Mouse (Mus musculus) heart, embryonic 12.5 days (tissue): ENCODE data around the gene Glrp1. TPM values are rescaled to one million over a fixed set of nuclear protein-coding genes. Genes with fewer than 3 reads are reported as not detected.

ENCODE experiments used
- ATAC-seq: fragments of 200-750 bp; cut with Nextera tagmentation; 2 replicates; pipeline ENCODE4 v1.8.0; 2017; ENCODE audit warnings: moderate TSS enrichment, moderate library complexity; ENCODE audit not compliant: insufficient number of reproducible peaks, low FRiP score
- H3K27ac ChIP-seq: fragments of 300-500 bp; sonication (generic); 2 replicates; pipeline ENCODE4 v1.5.1; 2016; ENCODE audit warnings: mild to moderate bottlenecking, moderate library complexity; ENCODE audit not compliant: poor library complexity, severe bottlenecking
- H3K27me3 ChIP-seq: fragments of 300-500 bp; sonication (generic); replicated peaks from 2 replicates; pipeline ENCODE4 v1.6.1; 2016; ENCODE audit warnings: mild to moderate bottlenecking, moderate library complexity
- H3K36me3 ChIP-seq: fragments of 300-500 bp; sonication (generic); 2 replicates; pipeline ENCODE4 v1.6.1; 2016; ENCODE audit warnings: mild to moderate bottlenecking, moderate library complexity
- H3K4me1 ChIP-seq: fragments of 300-500 bp; sonication (generic); replicated peaks from 2 replicates; pipeline ENCODE4 v1.6.1; 2016; ENCODE audit warnings: mild to moderate bottlenecking
- H3K4me2 ChIP-seq: fragments of 300-500 bp; sonication (generic); 2 replicates; pipeline ENCODE4 v1.6.1; 2016; ENCODE audit warnings: mild to moderate bottlenecking, moderate library complexity
- H3K4me3 ChIP-seq: fragments of 300-500 bp; sonication (generic); 2 replicates; pipeline ENCODE4 v1.5.1; 2016; ENCODE audit warnings: mild to moderate bottlenecking
- H3K9ac ChIP-seq: fragments of 300-500 bp; sonication (generic); 2 replicates; pipeline ENCODE4 v1.6.1; 2016; ENCODE audit warnings: mild to moderate bottlenecking, moderate library complexity
- H3K9me3 ChIP-seq: fragments of 300-500 bp; sonication (generic); replicated peaks from 2 replicates; pipeline ENCODE4 v1.6.1; 2016; ENCODE audit warnings: mild to moderate bottlenecking, moderate library complexity
- WGBS: fragments of 180-500 bp; shearing (Covaris S2); methylation state at CpG from one replicate; pipeline ENCODE4 v1.1.7; 2016; 5-methylcytosine and 5-hydroxymethylcytosine counted together
- polyA plus RNA-seq: library from polyadenylated mRNA; unstranded; fragments of >200 nt; fragmentation: Nextera tagmentation; extraction: Ambion mirVana; gene quantifications from 2 replicates; pipeline ENCODE4 v1.2.1, GENCODE M21; 2016

The Glrp1 gene
- polyA plus RNA-seq, 1 experiment from 2014 or later = 0.11 TPM

DNA sequence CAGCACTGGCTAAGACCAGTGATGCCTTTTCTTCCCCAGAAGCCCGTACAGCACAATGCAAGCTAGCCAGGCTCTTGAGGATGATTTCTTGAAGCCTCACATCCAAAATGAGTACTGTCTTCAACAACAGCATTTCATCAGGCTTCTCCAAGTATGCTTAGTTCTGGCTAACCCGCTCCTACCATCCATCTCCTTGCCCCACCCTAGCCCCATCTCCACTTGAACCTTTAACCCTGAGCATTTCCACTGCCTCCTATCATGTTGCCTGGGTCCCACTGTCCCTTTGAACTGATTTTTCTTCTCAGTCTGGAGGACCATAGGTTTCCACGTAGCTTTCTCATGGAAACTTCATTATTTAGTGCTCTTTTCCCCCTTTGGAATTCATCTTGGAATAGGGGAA lies 17.5 kb downstream of the Glrp1 start:
- no peaks in the 10 kb centered on the region for H3K27me3 ChIP-seq
- no peak overlapping the region for H3K9ac ChIP-seq
- H3K27ac ChIP-seq = 0 out of 2 replicates have a peak overlapping the region, but pooled peaks have one; percentile 72
- ATAC-seq = peak; percentile 61; the same call in 1 of the 2 replicates
- H3K4me2 ChIP-seq = no peak overlapping the region
- H3K9me3 ChIP-seq = no peaks in the 10 kb centered on the region
- WGBS = 77% methylated on average over 3 of the region's 3 CpGs
- peaks cover 44% of the 10 kb centered on the region for H3K4me1 ChIP-seq
- no peak overlapping the region for H3K4me3 ChIP-seq
- no peaks in the 10 kb centered on the region for H3K36me3 ChIP-seq

- Histone ChIP-seq H3K9ac (peak overlapping the region; percentile 7; the same call in 1 of the 2 replicates), H3K4me3 (no peak overlapping the region), H3K4me2 (peak overlapping the region; percentile 42), H3K4me1 (peaks cover 42% of the 10 kb centered on the region), H3K27me3 (no peaks in the 10 kb centered on the region), H3K9me3 (no peaks in the 10 kb centered on the region), H3K27ac (peak overlapping the region; percentile 72), H3K36me3 (no peaks in the 10 kb centered on the region)
- 46% methylated on average over 17 of the region's 17 CpGs for WGBS
- peak; percentile 91 for ATAC-seq
Measured at GRCm38 (mm10) chr1:88491617-88492378, 18.1 kb downstream of the Glrp1 start.

DNA sequence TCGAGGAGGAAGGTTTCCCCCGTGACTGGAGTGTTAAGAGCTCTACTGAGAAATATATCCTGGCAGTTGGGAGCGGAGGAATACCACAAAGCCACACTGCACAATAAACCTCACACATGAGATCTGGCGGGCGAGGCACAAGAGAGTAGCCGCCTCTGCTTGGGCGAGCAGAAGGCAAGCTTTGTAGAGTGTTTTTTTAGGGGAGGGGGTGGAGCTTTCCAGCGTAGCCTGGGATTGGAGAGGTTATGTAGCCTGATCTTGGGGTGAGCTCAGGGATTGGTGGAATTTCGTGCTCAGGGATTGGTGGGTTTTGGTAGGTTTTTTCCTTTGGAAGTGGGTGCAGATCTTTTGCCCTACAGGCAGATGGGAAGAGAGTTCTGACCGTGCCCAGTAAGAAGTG lies 19.7 kb downstream of the Glrp1 start:
- ATAC-seq = no peak
- Histone ChIP-seq H3K4me3 (no peak overlapping the region), H3K9me3 (no peaks in the 10 kb centered on the region), H3K27me3 (no peaks in the 10 kb centered on the region), H3K27ac (peak overlapping the region; percentile 89), H3K36me3 (no peaks in the 10 kb centered on the region), H3K4me1 (peaks cover 46% of the 10 kb centered on the region), H3K9ac (no peak overlapping the region), H3K4me2 (no peak overlapping the region)
- WGBS = 85% methylated on average over 10 of the region's 10 CpGs

GRCm38 (mm10) chr1:88488957-88489356 lies 20.9 kb downstream of the Glrp1 start:
- peak; percentile 10; the same call in 1 of the 2 replicates for ATAC-seq
- no peaks in the 10 kb centered on the region for H3K27me3 ChIP-seq
- H3K27ac ChIP-seq = peak overlapping the region; percentile 89
- no peak overlapping the region for H3K9ac ChIP-seq
- H3K4me3 ChIP-seq = no peak overlapping the region
- 4% methylated on average over 4 of the region's 4 CpGs for WGBS
- H3K9me3 ChIP-seq = no peaks in the 10 kb centered on the region
- peak overlapping the region; percentile 51 for H3K4me2 ChIP-seq
- H3K36me3 ChIP-seq = no peaks in the 10 kb centered on the region
- peaks cover 47% of the 10 kb centered on the region for H3K4me1 ChIP-seq

DNA sequence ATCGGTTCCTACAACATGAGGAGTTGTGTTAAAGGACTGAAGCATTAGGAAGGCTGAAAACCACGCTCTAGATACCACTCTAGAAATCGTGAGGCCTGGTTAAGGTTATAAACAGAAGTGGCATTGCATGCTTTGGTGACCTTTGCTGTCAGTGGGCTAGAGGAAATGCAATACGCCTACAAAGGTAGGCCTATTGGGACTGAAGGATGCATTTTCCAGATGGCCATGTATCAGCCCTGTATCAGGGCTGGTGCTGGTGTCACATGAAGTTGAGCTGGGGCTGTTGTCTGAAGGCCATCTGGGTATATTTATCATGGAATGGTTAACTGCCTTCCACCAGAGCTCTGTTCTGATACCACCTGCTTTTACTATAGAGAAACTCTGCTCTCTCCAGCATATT lies 23.5 kb downstream of the Glrp1 start:
- no peaks in the 10 kb centered on the region for H3K36me3 ChIP-seq
- no peak overlapping the region for H3K4me2 ChIP-seq
- 72% methylated on average over 4 of the region's 4 CpGs for WGBS
- H3K27me3 ChIP-seq = no peaks in the 10 kb centered on the region
- no peak overlapping the region for H3K9ac ChIP-seq
- H3K27ac ChIP-seq = no peak overlapping the region
- H3K4me1 ChIP-seq = peaks cover 56% of the 10 kb centered on the region
- H3K4me3 ChIP-seq = no peak overlapping the region
- ATAC-seq = no peak
- H3K9me3 ChIP-seq = no peaks in the 10 kb centered on the region

GRCm38 (mm10) chr1:88484059-88484458 lies 25.8 kb downstream of the Glrp1 start:
- 76% methylated on average over 4 of the region's 4 CpGs for WGBS

DNA sequence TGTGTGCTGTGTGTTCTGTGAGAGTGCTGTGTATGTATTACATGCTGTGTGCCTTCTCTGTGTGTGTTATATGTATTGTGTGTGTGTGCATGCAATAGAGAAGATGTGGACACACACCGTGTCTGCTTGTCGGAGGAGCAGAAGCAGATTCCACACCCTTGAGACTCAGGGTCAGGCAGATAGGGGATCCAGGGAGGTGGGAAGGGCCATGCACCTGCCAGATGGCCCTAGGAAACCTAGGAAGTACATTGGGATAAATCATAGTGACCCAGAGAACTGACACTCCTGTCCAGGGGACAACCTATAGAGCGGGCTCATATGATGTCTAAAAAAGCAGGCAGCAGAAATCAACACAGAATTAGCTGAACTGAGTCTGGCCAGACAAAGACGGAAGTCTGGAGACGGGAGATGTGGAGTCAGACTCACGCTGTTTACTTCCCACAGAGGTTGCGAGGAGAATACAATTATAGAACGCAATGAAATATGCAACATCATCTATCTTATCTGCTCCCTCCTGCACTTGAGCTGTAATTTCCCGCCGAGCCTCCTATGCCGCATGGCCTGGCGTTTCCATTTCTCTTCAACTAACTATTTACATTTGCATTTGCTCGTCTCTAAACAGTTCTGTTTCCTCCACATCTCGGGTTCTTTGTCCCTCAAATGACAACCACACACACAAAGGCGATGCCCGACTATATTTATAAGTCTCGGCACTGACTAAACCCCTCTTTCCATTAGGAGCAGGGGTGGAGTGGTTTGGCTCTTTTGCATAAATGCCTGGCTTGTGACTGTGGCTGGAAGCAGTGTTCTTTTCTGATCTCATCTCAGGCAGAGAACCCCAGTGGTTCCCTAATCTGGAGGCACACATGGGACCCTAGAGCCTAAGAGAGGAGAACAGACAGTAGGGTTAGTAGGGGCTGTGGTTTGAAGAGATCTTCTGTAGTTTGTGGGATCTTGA lies 27.4 kb downstream of the Glrp1 start:
- 43% methylated on average over 17 of the region's 17 CpGs for WGBS
- H3K36me3 ChIP-seq = no peaks in the 10 kb centered on the region
- no peak overlapping the region for H3K9ac ChIP-seq
- H3K9me3 ChIP-seq = no peaks in the 10 kb centered on the region
- 0 out of 2 replicates have a peak, but pooled peaks have one; percentile 53 for ATAC-seq
- H3K27me3 ChIP-seq = no peaks in the 10 kb centered on the region
- no peak overlapping the region for H3K4me3 ChIP-seq
- peak overlapping the region; percentile 15; the same call in 1 of the 2 replicates for H3K4me2 ChIP-seq
- peak overlapping the region; percentile 41; the same call in 1 of the 2 replicates for H3K27ac ChIP-seq
- peaks cover 27% of the 10 kb centered on the region for H3K4me1 ChIP-seq

More at GRCm38 (mm10) chr1:88484059-88484458, 25.8 kb downstream of the Glrp1 start:
- Histone ChIP-seq H3K27me3 (no peaks in the 10 kb centered on the region), H3K27ac (no peak overlapping the region), H3K4me3 (no peak overlapping the region), H3K9ac (no peak overlapping the region), H3K4me1 (peaks cover 41% of the 10 kb centered on the region), H3K36me3 (no peaks in the 10 kb centered on the region), H3K4me2 (no peak overlapping the region), H3K9me3 (no peaks in the 10 kb centered on the region)
- no peak for ATAC-seq

- peaks cover 24% of the 10 kb centered on the region for H3K4me1 ChIP-seq
- 90% methylated on average over 8 of the region's 8 CpGs for WGBS
- H3K4me2 ChIP-seq = no peak overlapping the region
- no peaks in the 10 kb centered on the region for H3K36me3 ChIP-seq
- ATAC-seq = no peak
- no peaks in the 10 kb centered on the region for H3K27me3 ChIP-seq
- no peaks in the 10 kb centered on the region for H3K9me3 ChIP-seq
- H3K27ac ChIP-seq = no peak overlapping the region
- H3K9ac ChIP-seq = no peak overlapping the region
- H3K4me3 ChIP-seq = no peak overlapping the region
Measured at GRCm38 (mm10) chr1:88480594-88480993, 29.3 kb downstream of the Glrp1 start.

- Histone ChIP-seq H3K9me3 (no peaks in the 10 kb centered on the region), H3K4me1 (peaks cover 32% of the 10 kb centered on the region), H3K27me3 (no peaks in the 10 kb centered on the region), H3K9ac (no peak overlapping the region), H3K36me3 (no peaks in the 10 kb centered on the region), H3K27ac (no peak overlapping the region), H3K4me2 (no peak overlapping the region), H3K4me3 (no peak overlapping the region)
- WGBS = 72% methylated on average over 2 of the region's 2 CpGs
- no peak for ATAC-seq
Measured at GRCm38 (mm10) chr1:88478205-88478604, 31.7 kb downstream of the Glrp1 start.

GRCm38 (mm10) chr1:88476554-88477085 lies 33.2 kb downstream of the Glrp1 start:
- H3K9ac ChIP-seq = no peak overlapping the region
- H3K27me3 ChIP-seq = no peaks in the 10 kb centered on the region
- H3K36me3 ChIP-seq = no peaks in the 10 kb centered on the region
- ATAC-seq = no peak
- H3K27ac ChIP-seq = no peak overlapping the region
- H3K4me2 ChIP-seq = no peak overlapping the region
- H3K4me1 ChIP-seq = peaks cover 16% of the 10 kb centered on the region
- WGBS = 90% methylated on average over 20 of the region's 20 CpGs
- H3K4me3 ChIP-seq = no peak overlapping the region
- no peaks in the 10 kb centered on the region for H3K9me3 ChIP-seq

GRCm38 (mm10) chr1:88475502-88475953 lies 34.3 kb downstream of the Glrp1 start:
- no peak for ATAC-seq
- Histone ChIP-seq H3K27me3 (no peaks in the 10 kb centered on the region), H3K4me2 (no peak overlapping the region), H3K9me3 (no peaks in the 10 kb centered on the region), H3K4me3 (no peak overlapping the region), H3K9ac (no peak overlapping the region), H3K36me3 (no peaks in the 10 kb centered on the region), H3K4me1 (peaks cover 14% of the 10 kb centered on the region), H3K27ac (no peak overlapping the region)
- WGBS = 53% methylated on average over 8 of the region's 8 CpGs
